Mouse (Mus musculus) kidney, postnatal 10 days (tissue): ENCODE measurements at regions not wholly inside any gene's neighbourhood (a gene's known extent, or its start where the extent isn't known, plus 50 kb on each side); places are given as distances from the start of the nearest gene placed in this dataset.
A peak's percentile ranks its signal among the peaks of the same experiment; 100 is the strongest.

ENCODE experiments used
- DNase-seq: peaks from one replicate; pipeline ENCODE4 v3.0.0; 2021; ENCODE audit warnings: mixed read lengths

GRCm38 (mm10) chrX:14273628-14274337, 62.8 kb downstream of the H2al1n start:
- no peak for DNase-seq

GRCm38 (mm10) chrX:14279312-14279711, 68.4 kb downstream of the H2al1n start:
- DNase-seq, result no peak

- DNase-seq, result no peak
These were observed 68.8 kb downstream of the H2al1n start for GRCm38 (mm10) chrX:14279736-14280135.

GRCm38 (mm10) chrX:14294890-14295289, 83.9 kb downstream of the H2al1n start:
- no peak for DNase-seq

- no peak for DNase-seq
These were observed 91.2 kb downstream of the H2al1n start for GRCm38 (mm10) chrX:14302125-14302524.

GRCm38 (mm10) chrX:14312746-14313145, 101.8 kb downstream of the H2al1n start:
- DNase-seq, result peak; percentile 3

- no peak for DNase-seq
These were observed 141.5 kb downstream of the H2al1n start for GRCm38 (mm10) chrX:14352416-14352815.

GRCm38 (mm10) chrX:14353366-14353765, 142.4 kb downstream of the H2al1n start:
- no peak for DNase-seq

GRCm38 (mm10) chrX:14356466-14357030, 145.6 kb downstream of the H2al1n start:
- no peak for DNase-seq
